Mouse (Mus musculus) large intestine, adult 2 months (tissue): ENCODE results near the gene Rpap3. TPM values are rescaled to one million over a fixed set of nuclear protein-coding genes. Genes with fewer than 3 reads are reported as not detected.

Experiments
- DNase-seq: peaks from one replicate; pipeline ENCODE4 v3.0.0-alpha.2; 2012; ENCODE audit warnings: low read depth, low spot score
- WGBS: fragments of 180-500 bp; shearing (Covaris S2); methylation state at CpG from one replicate; pipeline ENCODE4 v1.1.7; 2018; 5-methylcytosine and 5-hydroxymethylcytosine counted together
- polyA plus RNA-seq: library from polyadenylated mRNA; depleted of rRNA; stranded (reverse); fragments of >200 nt; gene quantifications from 2 replicates; pipeline ENCODE4 v1.2.3, GENCODE M21; 2012

Gene Rpap3
- polyA plus RNA-seq, 1 experiment, result 2.4 TPM

DNA sequence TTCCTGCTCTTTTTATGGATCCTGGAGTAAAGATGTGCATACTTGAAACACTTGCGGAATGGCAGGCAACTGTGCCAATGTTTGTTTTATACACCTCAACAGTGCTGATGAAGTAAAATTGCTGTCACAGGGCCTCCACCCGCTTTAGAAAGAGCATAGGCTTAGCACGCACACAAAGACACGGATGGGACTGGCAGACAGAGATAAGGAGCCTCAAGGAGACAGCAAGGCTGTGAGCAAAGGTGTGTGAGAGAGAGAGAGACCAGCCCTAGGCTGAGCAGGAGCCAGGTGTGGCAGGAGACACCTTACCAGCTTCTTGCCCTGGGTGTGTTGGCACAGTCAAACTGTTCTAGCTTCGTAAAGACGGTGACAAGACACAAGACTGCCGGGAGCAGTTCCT, 33.3 kb upstream of the Rpap3 start:
- WGBS, result 55% methylated on average over 7 of the region's 7 CpGs

DNA sequence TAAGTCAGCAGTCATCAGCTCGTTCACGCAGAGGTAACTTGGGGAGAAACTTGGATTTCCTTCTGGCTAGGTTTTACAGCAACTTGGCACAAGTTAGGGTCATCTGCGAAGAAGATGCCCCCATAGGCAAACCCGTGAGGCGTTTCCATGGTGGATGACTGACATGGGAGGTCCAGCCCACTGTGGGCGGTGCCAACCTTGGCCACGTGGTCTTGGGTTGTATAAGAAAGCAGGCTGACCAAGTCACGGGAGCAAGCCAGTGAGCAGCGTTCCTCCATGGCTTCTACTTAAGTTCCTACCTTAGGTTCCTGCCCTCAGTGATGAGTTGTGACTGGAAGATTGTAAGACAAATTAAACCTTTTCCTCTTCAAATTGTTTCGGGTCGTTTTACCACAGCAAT, 26.4 kb upstream of the Rpap3 start:
- WGBS, result 83% methylated on average over 11 of the region's 11 CpGs
- no peak for DNase-seq

More for the DNA sequence above, 33.3 kb upstream of the Rpap3 start:
- DNase-seq, result no peak

DNA sequence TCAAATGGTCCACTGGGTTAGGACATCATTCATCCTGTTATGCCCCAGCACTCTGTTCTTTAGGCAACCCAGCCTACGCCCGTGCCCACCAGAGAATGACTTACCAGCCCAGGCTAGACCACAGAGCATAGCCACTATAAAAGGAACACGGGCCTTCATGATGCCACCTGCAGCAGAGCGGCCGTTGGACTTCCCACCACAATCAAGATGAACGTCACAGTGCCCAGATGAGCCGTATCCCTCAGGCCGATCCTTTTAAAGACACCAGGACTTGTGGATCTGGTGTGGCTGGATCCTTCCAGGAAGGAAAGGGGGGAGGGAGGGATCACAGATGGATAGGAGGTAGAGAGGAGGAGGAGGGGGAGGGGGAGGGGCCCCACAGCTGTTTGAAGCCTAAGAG, 25.5 kb upstream of the Rpap3 start, which contains the start of gene Endou:
Gene Endou, minus strand, starts transcription at position 229 of the 400 bp plus-strand sequence.
- 80% methylated on average over 8 of the region's 8 CpGs for WGBS
- DNase-seq, result no peak

DNA sequence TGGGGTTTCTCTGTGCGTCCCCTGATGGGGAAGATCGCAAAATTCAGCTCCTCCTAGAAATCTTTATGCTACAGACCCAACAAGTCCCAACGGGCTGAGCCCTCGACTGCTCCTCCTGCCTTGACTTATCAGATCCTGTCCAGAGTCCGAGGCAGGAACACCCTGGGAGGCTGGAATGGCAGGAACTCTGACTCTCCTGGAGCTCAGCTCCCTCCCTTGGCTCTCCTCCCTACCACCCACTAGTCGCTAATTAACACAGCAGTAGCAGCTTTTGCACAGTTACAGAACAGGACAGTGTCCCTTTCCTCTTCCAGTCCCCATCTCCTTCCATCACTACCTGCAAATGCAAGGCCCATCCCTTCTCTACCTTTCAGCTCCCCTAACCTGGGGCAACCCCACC, 24.7 kb upstream of the Rpap3 start:
- WGBS, result 50% methylated on average over 6 of the region's 6 CpGs
- no peak for DNase-seq

DNA sequence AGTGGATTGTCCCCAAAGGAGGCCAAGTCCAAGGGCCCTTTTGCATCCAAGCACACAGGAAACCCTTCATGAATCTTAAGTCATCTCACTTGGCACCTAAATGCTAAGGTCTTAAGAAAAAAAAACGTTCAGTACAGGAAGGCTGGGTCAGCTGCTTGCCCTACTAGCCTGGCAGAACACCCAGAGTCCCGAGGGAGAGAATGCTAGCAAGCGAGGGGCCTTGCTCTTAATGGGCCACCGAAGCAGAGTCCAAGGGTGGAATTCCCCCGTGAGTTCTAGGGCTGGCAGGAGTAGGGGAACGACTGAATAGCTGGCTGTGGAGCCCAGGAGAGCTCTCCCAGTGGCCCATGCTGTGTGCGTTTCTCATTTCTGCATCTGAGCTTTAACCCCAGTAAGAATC, 23.2 kb upstream of the Rpap3 start:
- WGBS, result 54% methylated on average over 7 of the region's 7 CpGs
- DNase-seq, result no peak

DNA sequence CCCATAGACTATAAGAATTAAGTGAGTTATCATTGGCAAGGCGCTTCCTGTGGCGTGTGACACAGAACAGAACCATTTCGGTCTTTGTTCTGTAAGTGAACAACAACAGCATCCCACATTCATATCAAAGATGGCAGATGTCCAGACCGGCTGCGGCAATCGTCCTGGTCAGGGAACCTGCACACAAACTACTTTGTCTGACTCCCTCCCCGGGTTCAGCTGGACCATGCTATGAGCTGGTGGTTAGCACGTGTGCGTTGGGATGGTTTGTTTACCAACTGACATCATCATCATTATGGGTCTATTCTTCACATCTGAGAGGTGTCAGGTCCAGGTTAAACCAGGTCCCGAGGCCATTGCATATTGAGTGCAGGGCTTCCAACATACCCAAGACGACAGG, 22.8 kb upstream of the Rpap3 start:
- 60% methylated on average over 11 of the region's 11 CpGs for WGBS
- DNase-seq, result no peak

DNA sequence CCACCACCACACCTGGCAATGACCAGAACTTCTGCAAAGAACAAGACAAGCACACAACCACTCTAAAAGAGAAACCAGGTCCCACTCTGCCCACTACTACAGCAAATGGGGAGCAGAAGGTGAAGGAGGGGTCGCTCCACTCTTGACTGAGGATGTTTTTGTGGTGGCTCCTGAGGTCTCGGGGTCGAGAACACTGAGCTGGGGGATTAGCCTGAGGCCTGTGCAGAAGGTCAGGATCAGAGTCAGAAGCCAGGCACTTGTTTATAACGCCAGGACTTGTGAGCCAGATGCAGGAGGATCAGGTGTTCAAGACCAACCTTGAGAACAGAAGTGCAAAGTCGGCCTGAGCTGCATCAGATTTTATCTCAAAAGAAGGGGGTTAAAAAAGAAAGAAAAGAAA, 21.9 kb upstream of the Rpap3 start:
- WGBS, result 70% methylated on average over 5 of the region's 5 CpGs
- no peak for DNase-seq

DNA sequence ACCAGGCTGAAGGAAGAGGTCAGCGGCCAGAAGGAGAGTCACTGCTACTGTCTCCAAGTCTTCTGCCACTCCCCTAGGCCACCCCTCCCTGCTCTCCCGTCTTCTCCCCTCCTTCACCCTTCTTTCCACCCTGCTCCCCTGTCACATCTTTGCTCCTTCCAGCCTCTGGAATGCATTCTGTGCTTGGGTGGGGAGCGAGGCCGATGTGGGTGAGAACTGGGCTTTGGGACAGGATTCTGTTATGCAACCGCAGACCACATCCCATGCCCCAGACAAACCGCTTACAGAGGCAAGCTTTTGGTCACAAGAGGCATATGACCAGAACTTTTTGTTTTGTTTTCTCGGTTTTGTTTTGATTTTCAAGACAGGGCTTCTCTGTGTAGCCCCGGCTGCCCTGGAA, 21.4 kb upstream of the Rpap3 start:
- WGBS, result 60% methylated on average over 8 of the region's 8 CpGs
- no peak for DNase-seq

DNA sequence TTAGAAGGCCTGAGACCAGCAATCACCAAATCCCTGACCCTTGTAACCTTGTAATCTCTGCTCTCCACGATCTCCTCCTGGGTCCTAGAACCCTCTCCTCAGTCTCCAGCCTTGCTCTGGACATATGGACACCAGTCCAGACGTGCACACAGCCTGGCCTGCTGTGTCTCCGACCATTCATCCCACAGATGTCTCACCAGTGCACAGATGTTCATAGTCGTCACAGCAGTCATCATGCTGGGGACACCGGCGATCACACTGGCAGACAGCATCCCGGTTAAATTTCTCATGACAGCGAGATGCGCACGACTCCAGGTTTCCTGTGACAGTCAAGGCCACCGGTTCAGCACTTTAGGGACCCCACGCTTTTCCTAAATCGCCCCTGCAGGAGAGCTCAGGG, 20.7 kb upstream of the Rpap3 start:
- no peak for DNase-seq
- 83% methylated on average over 13 of the region's 13 CpGs for WGBS

DNA sequence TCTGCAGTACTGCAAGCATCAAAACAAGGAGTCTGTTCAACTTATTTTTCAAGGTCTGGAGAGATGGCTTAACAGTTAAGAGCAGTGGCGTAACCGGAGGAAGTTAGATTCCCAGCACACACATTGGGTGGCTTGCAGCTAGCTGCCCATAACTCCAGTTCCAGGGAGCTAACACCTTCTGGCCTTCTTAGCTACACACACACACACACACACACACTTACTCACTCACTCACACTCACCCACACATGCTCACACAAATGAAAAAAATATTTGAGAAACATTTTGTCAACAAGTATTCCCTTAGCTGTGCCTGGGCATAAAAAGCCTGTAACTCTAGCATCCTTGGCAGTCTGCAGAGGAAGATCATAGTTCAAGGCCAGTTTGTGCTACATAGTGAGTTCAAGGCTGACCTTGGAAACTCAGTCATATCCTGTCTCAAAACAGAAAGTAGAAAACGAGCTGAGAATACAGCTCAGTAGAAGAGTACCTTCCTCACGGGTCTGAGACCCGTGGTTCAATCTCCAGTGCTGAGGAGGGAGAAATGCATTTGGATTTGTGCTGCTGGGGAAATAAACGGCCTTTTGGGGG, 19.7 kb upstream of the Rpap3 start:
- DNase-seq, result no peak
- 64% methylated on average over 6 of the region's 6 CpGs for WGBS

DNA sequence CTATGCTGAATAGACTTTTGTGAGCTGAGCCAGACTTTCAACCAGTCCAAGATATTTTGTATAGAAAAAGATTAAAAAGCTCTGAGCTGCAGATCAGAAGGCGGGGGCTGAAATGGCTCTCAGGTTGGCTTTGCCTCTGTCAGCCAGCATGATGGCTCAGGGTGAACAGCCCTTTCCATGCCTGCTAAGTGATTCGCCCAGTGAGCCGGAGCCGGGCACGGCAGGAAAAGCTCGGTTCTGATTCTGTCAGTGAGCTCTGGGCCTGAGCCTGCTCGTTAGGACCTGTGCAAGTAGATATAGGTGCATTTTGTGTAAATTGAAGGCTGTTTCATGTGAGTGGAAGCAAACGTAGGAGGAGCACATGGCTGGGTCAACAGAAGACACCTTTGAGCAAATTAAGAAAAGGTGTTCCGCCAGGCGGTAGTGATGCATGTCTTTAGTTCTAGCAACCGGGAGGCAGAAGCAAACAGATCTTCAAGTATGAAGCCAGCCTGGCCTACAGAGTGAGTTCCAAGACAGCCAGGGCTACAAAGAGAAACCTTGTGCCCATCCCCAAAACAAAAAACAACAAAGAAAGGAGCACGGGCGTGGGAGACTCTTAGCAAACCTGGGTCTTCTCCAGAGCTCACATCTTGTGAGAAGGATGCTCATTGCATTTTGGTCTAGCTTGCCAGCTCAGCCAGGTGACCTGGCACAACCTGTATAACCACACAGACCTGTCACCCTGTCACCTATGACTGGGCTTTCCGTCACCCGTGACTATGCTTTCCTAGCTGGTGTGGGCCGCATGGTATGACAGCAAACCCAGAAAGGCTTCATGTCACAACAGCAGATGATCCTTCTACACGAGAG, 18.9 kb upstream of the Rpap3 start:
- DNase-seq, result no peak

DNA sequence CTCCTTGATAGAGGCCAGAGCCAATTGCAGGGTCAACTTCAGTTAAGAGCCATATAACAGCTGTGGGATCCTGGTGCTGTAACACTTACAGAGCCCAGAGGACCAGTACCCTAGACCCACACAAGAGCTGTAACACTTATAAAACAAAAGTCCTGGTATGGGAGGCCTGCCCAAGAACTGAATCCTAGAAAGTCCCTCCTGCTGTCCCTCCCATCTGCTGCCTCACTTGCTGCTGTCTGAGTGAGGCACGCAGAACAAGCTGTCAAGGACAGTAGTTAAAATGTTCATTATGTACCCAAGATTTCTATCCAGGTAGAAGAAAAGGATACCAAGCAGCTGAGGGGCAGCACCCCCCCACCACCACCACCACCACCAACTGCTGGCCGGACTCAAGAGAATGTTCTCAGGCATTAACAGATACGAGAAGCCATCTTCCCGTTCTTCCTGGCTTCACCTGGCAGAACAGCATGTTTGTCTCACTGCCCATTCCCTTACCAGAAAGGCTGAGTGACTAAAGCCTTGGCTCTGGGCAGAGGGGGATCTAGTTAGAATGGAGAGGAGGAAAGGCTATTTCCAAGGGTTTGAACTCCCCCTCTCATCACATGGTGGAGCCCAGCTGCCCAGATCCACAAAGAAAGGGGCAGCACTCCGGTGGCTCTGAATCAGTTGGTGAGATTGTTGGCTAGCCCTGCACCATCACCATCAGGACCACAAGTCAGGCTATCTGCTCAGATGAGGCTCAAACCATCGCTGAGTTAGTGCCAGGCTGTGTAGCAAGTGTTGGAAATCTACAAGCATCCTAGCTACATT, 18.1 kb upstream of the Rpap3 start:
- 85% methylated on average over 6 of the region's 6 CpGs for whole genome bisulfite sequencing
- DNase-seq, result no peak

More for the DNA sequence above, 18.9 kb upstream of the Rpap3 start:
- WGBS, result 80% methylated on average over 17 of the region's 17 CpGs

DNA sequence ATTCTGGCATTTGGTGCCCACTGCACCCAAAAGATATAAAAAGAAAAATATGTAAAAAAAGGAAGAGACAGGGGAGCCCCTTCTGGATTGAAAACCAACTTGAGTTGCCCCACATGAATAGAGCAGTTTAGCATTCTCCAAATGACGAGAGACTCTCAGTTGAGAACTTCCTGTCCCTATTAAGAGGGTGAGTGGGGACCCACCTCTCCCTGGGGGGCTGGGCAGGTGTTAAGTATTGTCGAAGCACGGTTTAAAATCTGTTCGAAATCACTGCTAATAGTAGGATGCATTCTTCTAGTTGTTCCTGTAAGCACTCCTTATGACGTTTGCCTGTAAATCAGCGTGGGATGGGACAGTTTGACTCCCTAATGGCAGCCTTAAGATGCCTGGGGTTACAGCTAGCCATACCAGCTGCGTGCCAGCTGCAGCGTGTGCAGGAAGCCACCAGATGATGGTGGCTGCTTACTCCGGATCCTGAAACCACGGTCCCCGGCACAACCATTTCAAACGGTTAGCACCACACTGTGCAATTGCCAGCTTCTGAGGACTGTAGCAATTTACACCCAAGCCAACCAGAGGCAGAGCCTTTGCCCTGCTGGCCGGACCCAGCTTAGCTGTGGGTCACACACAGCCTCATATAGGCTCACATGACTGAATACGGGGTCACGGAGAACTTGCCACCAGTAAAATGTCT, 15.5 kb upstream of the Rpap3 start:
- 68% methylated on average over 15 of the region's 15 CpGs for WGBS

DNA sequence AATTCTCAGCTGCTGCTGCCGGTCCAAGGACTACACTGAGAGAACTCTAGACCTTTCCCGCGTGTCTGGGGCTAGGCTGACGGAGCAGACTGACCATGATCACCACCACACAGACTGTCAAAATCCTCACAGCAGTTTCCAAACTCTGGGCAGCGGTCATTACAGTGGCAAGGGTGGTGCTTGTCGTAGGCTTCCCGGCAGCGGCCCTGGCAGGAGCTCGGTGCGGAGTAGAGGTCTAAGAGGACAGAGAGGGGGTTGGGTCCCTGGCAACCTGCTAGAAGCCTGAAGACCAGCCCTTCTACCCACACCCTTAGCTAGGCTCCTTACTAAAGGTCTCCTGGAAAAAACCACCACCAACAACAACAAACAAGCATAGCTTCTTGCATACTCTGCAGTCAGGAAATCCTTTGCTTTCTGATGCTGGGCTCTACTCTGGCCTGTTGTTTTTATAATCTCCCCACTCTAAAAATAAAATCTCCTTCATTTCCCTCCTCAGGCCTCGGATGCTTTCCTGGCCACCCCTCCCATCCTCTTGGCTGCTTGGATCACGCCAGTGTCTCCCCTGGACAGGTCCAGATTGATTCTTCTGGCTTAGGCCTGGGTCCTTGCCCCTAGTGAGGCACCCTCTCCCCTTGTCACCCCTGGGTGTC, 14.5 kb upstream of the Rpap3 start:
- WGBS, result 71% methylated on average over 12 of the region's 12 CpGs
- DNase-seq, result no peak

More for the DNA sequence above, 15.5 kb upstream of the Rpap3 start:
- DNase-seq, result no peak

DNA sequence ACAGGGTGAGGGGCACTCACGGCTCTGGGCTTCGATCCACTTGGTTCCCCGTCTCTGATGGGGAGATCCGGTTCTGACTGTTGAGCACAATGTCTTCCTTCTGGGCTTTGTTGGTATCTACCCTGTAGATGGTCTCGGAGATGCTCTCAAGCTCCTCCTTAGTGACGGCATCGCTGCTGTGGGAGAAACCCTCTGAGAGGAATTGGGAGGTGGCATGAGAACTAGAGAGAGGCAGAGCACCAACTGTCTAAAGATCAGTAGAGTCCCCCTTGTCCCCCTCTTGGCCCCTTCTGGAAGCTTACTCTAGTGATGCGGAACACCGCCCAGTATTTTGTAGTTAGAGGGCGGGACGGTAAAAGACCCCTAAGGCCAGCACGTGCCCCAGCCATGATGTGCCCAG, 13.9 kb upstream of the Rpap3 start:
- DNase-seq, result no peak

DNA sequence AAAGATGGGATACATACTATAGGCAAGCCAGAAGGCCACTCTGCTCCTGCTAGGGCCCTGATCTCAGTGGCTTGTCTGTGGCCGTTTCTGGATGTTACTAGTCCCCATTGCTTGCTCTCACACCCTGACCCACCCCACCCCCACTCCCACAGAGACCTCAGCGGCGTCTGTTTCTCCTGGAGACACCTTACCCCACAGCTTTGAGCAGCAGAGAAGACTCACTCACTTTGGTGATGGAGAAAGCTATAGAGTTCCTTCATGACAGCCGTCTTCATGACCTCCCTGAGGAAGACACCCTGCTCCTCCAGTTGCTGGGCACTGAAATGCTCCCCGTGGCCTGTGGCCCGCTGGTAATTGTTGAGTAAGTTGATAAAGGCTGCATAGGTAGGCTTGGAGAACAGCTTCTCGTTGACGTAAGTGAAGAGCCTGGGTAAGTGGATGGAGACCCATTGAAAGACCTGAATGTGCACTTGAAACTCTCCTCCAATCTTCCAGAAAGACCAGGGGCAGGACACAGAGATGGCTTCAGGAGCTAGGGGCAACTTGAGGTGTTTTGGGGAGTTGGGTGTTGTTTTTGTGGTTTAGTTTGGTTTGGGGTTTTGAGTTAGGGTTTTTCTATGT, 13.0 kb upstream of the Rpap3 start:
- WGBS, result 77% methylated on average over 8 of the region's 8 CpGs
- DNase-seq, result no peak

More for the DNA sequence above, 13.9 kb upstream of the Rpap3 start:
- WGBS, result 92% methylated on average over 12 of the region's 12 CpGs

DNA sequence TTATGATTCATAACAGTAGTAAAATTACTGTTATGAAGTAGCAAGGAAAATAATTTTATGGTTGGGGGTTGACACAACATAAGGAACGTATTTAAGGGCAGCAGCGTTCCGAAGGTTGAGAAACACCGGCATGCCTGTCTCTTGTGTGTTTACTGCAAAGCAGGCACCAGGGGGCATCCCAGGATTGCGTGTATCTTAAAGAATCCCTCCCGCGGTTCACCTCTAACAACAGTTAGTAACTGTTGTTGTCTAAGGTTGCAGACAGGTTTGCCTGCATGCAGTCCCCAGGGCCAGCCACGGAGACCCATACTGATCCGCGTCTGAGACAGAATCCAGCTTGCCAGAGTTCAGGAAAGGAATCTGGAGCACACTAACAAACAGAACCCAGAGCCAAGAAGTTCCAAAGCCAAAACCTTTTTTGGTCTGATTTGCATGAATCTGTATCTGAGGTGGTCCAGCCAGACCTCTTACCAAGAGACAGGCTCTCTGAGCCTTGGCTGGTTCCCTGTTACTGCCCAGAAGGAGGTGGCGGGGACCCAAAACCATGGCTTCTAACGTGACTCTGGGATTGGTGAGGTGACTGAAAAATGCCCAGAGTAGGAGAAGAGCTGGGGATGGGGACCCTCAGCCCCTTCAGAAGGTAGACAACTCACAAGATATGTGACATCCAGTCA, 12.4 kb upstream of the Rpap3 start:
- 17% methylated on average over 12 of the region's 12 CpGs for WGBS
- peak; percentile 27 for DNase-seq

DNA sequence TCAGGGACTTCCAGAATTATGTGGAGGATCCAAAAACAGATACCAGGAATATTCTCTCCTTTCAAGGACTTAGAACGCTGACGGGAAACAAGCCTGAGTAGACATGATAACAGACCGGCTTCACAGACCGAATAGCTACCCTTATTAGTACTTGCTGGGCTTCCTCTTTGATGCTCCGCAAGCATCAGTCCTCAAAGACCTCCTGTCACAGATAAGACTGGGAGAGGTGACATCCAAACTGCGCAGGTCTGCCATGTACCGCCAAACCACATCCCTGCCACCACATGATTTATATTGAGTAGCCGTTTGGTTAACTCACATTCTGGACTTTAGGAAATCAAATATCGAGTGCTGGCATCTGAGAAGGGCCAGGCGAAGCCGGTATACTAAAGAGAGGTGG, 11.2 kb upstream of the Rpap3 start:
- 87% methylated on average over 11 of the region's 11 CpGs for WGBS
- DNase-seq, result no peak
